Mouse (Mus musculus) ZHBTc4 (cell line): ENCODE measurements around the gene Itga2b.

Experiments
- DNase-seq: peaks from one replicate; pipeline ENCODE4 v3.0.0-alpha.2; 2011; ENCODE audit warnings: low read depth, low spot score

Gene Itga2b

DNA sequence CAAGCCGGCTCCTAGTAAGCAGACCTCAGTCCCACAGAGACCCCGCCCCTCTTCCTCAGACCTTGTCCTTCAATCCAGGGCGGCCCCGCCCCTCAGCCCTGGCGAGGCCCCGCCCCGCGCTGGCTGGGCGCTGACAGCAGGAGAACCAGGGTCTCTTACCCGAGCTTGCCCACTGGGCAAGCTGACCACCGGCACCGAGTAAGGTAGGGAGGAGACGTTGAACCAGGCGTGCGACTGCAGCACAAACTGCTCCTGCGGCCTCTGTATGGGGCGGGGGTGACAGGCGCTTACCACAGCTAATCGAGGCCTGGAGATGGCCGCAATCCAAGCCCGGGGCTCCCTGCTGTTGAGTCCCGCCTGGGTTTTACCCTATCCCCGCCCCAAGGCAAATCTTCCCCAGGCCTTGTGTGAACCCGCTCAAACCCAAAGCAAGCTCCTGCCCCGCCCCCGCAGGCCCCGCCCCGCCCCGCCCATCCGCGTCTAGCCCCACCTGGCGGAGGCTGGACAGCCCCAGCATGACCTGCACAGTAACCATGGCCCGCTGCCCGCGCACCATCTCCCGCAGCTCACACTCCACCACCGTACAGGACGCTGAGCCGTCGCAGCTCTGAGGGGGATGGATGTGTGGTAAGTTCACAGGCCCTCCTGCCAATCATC lies 14.1 kb downstream of the Itga2b start:
- peak; percentile 95 for DNase-seq

DNA sequence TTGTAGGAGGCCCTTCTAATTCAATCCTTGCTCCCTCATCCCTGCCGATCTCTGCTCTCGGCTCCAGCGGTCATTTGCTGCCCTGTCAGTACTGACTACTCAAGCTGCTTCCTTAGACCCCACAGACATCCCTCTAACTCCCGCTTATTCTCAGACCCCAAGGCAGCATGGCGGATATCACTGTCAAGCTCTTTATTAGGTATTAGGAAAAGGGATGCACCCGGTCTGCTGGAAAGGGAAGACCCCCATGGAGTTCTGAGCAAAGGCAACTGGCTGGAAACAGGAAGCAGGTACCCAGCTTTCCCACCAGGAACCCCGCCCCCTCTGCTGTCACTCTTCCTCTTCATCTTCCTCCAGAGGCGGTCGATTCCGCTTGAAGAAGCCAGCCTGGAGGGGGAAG lies 16.8 kb downstream of the Itga2b start:
- DNase-seq = no peak

DNA sequence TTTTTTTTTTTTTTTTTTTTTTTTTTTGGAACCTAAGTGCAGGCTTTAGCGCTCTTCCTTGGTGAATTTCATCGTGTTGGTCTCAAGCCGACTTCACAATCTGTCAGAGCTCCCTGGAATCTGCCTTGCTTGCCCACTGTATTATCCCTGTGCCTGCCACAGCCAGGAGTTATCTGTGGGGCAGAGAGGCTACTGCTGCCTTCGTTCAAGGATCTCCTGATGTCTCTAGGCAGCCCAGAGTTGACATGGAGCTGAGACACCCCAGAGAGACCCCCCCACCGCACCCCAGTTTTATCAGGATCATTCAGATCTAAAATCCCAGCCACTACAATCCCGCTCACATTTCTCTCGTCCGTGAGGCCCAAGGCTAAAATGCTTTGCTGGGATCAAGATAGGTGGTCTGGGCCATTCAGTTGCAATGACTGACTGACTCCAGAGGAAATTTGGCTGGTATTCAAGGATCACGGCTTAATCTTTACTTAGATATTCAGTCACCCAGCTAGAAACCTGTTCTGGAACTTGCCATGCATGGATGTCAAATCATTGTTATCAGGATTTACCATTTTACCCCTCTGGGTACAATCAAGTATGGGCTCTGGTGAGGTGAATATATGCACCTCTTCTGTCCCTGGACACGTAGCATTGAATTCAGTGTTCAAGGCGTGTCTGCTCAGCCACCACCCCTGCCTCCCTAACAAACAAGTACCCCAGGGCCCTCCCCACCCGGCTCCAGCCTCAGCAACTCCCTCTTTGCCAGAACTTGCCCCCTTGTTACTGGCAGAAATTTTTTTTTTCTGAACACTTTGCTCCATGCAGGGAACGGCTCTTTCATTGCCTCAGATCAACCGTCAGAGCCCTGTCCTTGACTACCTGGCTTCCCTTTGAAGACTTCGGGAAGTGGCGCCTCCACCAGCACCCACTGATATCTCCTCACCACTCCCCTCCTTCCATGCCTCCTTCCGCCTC lies 20.6 kb downstream of the Itga2b start:
- DNase-seq = no peak

GRCm38 (mm10) chr11:102448327-102448726 lies 21.6 kb downstream of the Itga2b start:
- peak; percentile 41 for DNase-seq

- DNase-seq = peak; percentile 89
These were observed 22.4 kb downstream of the Itga2b start, which contains the start of gene Fam171a2 for GRCm38 (mm10) chr11:102447497-102447896. TSS of gene Fam171a2 (minus strand) at chr11:102447682.

GRCm38 (mm10) chr11:102446581-102447461 lies 23.1 kb downstream of the Itga2b start:
- DNase-seq = peak; percentile 48

DNA sequence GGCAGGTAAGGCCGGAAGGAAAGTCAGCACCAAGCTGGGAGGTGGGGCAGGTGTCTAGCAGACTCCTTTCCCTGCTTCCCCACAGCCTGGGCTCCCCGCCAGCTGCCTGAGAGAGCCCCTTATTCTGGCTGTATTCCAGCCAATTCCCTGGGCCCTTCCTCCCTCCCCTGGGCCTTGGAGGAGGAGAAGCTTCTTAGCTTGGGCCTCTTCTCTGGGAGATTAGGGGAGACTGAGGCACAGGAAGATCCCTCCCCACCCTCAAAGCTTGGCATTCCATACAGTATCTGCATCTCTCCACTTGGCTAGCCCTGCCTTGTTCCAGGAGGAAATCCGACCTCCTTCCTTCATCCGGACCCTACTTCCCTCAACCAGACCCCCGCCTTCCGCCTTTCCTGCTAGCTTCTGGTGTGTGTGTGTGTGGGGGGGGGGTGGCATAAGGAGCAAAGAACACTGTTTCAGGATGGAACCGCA lies 24.0 kb downstream of the Itga2b start:
- no peak for DNase-seq

DNA sequence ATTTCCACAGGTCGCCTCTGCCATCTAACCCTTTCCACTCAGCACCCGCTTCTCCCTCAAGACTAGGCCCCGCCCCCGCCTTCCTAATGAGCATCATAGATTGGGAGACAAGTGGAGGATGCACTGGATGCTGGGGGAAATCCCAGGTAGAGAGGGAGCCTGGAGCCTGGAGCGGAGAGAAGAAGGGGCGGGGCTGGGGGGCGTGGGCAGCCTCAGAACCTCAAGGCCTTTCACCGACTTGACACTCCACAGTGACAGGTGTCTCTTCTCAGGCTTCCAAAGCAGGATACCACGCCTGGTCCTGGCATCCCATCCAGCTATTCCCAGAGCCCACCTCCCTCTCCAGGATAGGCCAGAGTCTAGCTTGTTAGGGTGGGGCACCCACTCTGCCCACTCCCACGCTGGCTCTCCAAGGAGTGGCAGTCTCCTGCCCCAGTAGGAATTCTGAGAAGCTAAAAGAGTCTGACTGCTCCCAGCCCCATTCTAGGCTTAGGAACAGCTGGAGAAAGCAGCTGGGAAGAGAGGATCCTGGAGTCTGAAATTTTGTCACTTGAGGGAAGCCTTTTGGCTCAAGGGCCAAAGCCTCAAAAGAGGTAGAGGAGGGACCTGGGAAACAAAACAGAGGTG lies 24.5 kb downstream of the Itga2b start:
- DNase-seq = peak; percentile 91

GRCm38 (mm10) chr11:102444781-102445180 lies 25.1 kb downstream of the Itga2b start:
- DNase-seq = peak; percentile 43

GRCm38 (mm10) chr11:102444321-102444720 lies 25.6 kb downstream of the Itga2b start:
- DNase-seq = no peak

GRCm38 (mm10) chr11:102443740-102444139 lies 26.2 kb downstream of the Itga2b start:
- no peak for DNase-seq

DNA sequence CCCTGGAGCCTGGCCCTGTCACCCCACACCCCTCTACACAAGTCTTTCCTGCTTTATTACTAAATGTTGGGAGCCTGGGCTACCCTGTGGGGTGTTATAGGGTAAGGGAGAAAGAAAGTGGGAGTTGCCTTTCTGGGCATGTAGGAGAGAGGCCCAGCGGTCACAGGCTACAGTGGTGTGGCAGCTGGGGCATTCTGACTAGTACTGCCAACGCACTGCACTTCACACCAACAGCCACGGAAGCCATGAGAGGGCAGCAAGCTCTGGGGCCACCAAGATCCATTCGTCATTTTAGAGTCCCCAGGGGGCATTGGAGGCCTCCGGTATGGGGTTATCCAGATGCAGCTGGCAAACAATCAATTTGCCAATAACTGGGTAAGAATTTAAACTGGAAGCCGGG lies 27.8 kb downstream of the Itga2b start:
- no peak for DNase-seq

- peak; percentile 65 for DNase-seq
These were observed 28.5 kb downstream of the Itga2b start for GRCm38 (mm10) chr11:102441434-102441833.

- DNase-seq = peak; percentile 30
These were observed 29.7 kb downstream of the Itga2b start for GRCm38 (mm10) chr11:102440255-102440654.

DNA sequence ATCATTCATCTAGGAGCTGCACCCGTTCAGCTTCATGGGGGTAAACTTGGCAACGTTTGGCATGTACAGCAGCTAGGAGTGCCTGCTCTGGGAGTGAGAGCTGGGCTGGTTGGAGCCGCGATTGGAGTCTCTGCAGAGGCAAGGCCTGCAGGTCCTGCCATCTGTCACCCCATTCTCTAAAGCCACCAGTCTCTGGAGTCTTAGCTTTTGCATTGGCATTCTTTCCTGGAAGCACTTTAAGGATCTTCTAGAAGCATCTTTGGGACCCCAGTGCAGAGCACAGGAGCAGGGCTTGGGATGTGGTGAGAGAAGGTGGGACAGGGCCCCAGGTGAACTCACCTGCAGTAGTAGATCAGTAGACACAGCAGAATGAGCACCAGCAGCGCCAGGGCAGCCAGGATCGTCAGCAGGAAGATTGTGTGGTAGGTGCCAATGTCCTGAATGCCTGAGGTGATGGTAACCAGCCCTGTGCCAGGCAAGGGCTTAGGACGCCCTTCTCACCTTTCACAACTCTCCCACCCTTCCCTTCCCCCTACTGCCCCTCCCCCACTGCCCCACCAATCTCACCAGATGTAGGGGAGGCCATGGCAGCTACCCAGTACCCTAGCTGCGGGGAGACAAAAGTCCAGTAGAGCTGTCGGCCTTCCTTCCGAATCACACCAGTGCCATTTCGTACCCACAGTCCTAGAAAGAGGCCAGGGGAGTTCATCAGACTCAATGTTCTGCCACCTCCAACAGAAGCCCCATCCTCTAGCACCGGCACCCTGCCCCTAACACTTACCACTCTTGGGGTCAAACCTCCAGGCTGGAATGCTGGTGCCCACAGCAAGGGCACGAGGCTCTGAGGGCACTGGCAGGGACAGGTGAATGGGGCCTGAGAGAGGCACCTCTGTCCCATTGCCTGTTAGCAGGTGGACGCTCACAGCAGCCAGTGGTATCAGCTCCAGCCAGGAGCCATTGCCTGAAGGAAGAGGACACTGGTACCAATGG lies 30.5 kb downstream of the Itga2b start:
- no peak for DNase-seq

DNA sequence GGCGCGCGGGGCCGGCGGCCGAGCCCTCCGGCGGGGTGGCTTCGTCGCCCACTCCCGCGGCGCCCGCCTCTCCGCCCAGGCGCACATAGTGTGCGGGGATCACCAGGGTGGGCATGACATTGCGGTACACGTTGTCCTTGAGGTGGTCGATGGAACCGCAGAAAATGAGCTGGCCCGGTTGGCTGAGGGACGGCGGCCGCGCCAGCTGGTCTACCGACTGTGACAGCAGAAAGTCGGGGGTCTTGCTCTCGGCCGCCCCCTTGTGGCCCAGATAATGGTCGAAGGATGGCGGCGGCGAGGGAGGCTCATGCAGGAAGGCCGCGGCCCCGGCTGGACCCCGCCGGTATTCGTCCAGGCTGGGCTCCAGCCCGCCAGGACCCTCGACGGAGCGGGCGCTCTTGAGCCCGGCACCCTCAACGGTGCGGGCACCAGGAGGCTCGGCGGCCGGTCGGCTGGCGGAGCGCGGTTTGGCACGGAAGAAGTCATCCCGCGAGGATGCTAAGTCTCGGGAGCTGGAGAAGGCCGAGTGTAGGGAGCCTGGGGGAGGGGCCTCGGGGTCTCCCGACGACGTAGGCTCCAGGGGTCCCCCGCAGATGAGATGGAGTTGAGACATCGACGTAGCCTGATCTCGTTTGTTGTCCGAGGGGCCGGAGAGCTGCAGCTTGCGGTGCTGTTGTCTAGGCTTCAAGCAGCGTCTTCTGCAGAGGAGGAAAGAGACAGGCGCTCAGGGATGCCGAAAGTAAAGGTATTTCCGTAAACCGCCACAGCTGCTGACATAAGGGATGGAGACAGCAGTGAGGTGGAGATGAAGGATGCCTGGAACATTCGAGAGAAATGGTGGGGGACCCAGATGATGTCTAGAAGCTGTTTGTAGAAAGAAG lies 31.5 kb downstream of the Itga2b start:
- DNase-seq = peak; percentile 89

- DNase-seq = peak; percentile 90
These were observed 32.5 kb downstream of the Itga2b start for GRCm38 (mm10) chr11:102437120-102438061.

- no peak for DNase-seq
These were observed 33.5 kb downstream of the Itga2b start for GRCm38 (mm10) chr11:102436471-102436790.
